Mouse (Mus musculus): ENCODE results near the gene Iqcf5. TPM values are rescaled to one million over a fixed set of nuclear protein-coding genes. Genes with fewer than 3 reads are reported as not detected.

The Iqcf5 gene
- polyA plus RNA-seq, 1 experiment, result not detected

DNA sequence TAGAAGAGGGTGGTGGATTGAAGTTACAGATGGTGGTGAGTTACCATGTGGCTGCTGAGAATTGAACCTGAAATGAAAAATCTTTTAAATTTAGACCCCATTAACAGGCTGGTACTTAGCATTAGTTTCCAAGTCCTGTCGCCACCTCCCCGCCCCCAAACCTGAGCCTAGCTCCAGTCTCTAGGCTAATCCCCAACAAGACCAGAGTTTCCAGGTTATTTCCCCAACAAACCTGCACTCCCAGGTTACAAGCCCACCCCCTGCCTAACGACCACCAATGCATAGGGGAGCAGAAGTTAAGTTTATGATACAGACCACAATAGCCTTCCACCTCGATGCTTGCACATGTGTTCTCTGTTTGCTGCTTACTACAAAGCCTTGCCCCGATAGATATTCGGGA, 807 bp upstream of the Iqcf5 start:
- TF ChIP-seq GATA1 (IDR thresholded peaks at IDR 0.05; ENCODE audit: low read length), result no peak

DNA sequence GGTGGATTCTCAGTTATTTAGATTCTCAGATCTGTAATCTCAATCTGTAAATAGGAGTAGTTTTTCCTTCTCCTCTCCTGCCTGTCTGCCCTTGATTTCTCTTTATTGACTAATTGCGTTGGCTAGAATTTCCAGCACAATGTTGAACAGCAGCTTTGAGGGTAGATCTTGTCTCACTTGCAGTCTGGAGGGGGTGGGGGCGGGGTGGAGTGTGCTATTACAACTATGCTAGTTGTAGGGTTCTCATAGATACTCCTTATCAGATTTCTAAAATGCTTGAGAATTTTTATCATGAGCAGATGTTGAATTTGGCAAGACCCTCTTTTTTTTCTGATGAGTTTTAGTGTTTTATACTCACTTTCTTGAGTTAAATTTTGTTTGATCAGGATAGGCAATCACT, 5.1 kb downstream of the Iqcf5 start:
- TF ChIP-seq GATA1 (IDR thresholded peaks at IDR 0.05; ENCODE audit: low read length), result no peak

DNA sequence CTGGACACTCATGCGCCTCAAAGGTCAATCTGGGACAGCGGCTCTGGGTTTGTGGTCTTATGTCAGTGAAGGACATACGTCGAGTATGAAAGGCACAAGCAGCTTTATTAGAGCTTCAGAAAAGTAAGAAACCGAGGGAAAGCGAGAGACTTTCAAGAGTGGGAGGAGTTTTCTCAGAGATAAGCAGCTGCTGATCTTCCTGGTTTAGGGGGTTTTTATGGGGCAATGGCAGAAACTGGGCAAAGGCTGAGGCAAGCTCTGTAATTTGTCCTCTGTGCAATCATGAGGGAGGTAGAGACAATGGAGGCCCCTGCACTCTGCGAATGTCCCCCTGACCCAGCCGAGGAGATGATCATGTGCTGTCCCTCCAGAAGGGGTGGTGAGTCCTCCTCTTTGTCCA, 5.5 kb downstream of the Iqcf5 start:
- no peak for TF ChIP-seq GATA1 (IDR thresholded peaks at IDR 0.05; ENCODE audit: low read length)

DNA sequence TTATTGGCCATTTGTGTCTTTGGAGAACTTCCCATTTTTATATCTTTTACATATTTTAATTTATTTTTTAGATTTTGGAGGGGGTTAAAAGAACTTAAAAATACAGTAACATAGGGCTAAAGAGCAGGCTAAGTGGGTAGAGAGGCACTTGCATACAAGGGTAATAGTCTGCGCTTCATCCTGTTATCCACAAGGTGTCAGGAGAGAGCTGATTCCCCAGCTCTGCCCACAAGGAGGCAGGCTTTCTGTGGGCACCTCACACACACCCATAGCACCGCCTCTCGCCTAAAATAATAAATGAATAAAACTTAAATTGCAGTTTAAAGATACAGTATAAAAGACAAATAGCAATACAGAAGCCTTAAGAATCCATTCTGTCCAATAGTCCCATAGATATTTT, 17.5 kb downstream of the Iqcf5 start:
- TF ChIP-seq GATA1 (IDR thresholded peaks at IDR 0.05; ENCODE audit: low read length), result no peak

DNA sequence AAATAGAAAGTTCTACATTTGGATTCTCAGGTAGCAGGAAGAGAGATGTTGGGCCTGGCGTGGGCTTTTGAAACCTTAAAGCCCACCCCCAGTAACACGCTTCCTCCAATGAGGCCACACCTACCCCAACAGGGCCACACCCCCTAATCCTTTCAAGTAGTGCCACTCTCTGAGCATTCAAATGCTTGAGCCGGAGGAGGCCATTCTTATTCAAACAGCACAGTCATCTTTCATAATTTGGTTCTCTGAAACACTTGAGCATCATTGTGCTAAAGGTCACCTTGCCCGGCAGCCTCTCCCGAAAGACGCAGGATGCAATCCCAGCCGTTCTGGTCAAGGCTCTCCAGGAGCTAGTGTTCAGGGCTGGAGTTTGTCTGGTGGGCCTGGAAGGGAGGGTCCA, 19.9 kb downstream of the Iqcf5 start:
- no peak for TF ChIP-seq GATA1 (IDR thresholded peaks at IDR 0.05; ENCODE audit: low read length)

DNA sequence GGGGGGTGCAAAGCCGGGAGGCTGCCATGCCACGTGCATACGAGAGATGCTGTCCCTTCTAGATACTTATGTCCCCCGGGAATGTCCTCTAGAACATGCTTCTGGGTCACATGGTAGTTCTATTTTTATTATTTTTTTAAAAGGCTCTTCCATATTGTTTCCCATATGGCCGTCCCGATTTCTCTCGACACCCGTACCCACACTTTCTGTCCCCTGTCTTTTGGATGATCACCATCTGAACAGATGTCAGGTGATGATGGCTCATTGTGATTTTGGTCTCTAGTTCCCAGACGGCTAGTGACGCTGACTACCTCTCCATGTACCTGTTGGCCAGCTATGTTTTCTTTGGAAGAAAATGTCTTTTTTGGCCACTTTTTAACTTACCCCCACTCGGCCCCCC, 20.6 kb downstream of the Iqcf5 start:
- no peak for TF ChIP-seq GATA1 (IDR thresholded peaks at IDR 0.05; ENCODE audit: low read length)

DNA sequence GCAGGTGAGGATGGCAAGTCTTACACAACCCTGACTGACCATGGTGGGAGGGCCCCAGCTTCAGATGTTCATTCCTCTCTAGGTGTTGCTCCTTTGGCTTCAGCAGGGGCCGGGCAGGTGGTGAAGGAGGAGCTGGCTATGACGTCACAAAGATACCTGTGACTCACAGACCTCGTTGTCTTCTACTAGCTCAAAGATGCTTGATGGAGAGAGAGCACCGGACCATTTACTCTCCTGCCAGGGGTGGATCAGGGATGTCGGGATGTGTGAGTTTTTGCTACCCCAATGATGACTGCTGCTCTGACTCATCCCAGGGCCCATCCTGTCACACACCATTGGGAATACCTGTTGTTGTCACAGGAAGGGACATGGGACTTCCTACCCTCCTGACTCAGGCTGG, 47.2 kb downstream of the Iqcf5 start, which contains the start of gene Iqcf3:
TSS of gene Iqcf3 (minus strand) at position 101 of the 400 bp plus-strand sequence.
- TF ChIP-seq GATA1 (IDR thresholded peaks at IDR 0.05; ENCODE audit: low read length), result no peak

DNA sequence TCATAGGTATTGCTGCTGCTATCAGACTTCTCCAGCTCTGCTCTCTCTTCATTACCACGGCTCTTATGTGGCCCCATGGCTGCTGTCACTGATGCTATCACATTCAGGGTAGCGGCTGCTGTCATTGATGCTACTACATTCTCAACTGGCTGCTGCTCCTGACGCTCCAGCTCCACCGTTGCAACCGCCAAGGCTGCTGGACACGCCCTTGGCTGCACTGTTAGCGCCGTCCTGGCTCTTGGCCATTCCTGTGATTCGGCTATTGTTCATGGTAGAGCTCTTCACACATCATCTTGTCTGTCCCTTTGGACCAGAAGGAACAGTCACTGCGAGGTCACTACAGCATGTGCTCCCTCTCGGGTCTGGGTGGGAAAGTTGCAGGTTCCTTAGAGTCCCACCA, 47.9 kb downstream of the Iqcf5 start:
- TF ChIP-seq GATA1 (IDR thresholded peaks at IDR 0.05; ENCODE audit: low read length), result no peak

DNA sequence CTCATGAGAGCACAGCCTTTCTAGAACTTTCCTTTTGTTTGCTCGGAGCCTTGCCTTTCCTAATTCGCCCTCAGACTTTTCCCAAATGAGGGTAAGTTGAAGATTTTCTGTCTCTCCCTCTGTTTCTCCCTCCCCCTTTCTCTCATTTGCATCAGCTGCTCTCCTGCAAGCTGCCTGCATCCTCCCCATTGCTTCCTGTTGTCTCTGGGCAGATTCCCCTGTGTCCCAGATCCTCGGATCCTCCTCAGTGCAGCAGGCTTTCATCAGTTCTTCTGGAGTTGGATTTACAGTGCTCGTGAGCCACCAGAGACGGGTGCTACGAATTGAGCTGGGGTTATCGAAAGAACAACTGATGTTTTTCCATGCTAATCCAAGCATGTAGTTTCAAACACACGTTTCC, 49.7 kb downstream of the Iqcf5 start:
- no peak for TF ChIP-seq GATA1 (IDR thresholded peaks at IDR 0.05; ENCODE audit: low read length)

Other genes with a start within 250 kb of the Iqcf5 start
- gene Poc1a, start 233.5 kb upstream of the Iqcf5 start, polyA plus RNA-seq (2012), result 9.9 and 20.0 TPM in 2 replicates
- gene Dusp7, start 145.9 kb upstream of the Iqcf5 start, polyA plus RNA-seq (2012), result 15.7 and 17.4 TPM in 2 replicates
- 40.2 and 40.6 TPM in 2 replicates for gene Rpl29, start 85.1 kb upstream of the Iqcf5 start, polyA plus RNA-seq (2012)
- 15.0 and 24.3 TPM in 2 replicates for gene Acy1, start 76.3 kb upstream of the Iqcf5 start, polyA plus RNA-seq (2012)
- gene Abhd14b, start 67.1 kb upstream of the Iqcf5 start, polyA plus RNA-seq (2012), result 1.1 and 1.5 TPM in 2 replicates
- 13.6 and 24.5 TPM in 2 replicates for gene Abhd14a, start 66.9 kb upstream of the Iqcf5 start, polyA plus RNA-seq (2012)
- gene Pcbp4, start 61.3 kb upstream of the Iqcf5 start, polyA plus RNA-seq (2012), result 17.6 and 22.6 TPM in 2 replicates
- gene Gpr62, start 48.6 kb upstream of the Iqcf5 start, polyA plus RNA-seq (2012), result not detected in 2 replicates
- 440 and 496 TPM in 2 replicates for gene Rrp9, start 38.6 kb upstream of the Iqcf5 start, polyA plus RNA-seq (2012)
- gene Parp3, start 37.6 kb upstream of the Iqcf5 start, polyA plus RNA-seq (2012), result 1.2 and 1.3 TPM in 2 replicates
- not detected in 2 replicates for gene Iqcf1, start 14.6 kb upstream of the Iqcf5 start, polyA plus RNA-seq (2012)
- not detected in 2 replicates for gene Iqcf3, start 47.1 kb downstream of the Iqcf5 start, polyA plus RNA-seq (2012)
- not detected in 2 replicates for gene Iqcf4, start 56.4 kb downstream of the Iqcf5 start, polyA plus RNA-seq (2012)
- gene Iqcf6, start 112.0 kb downstream of the Iqcf5 start, polyA plus RNA-seq (2012), result not detected in 2 replicates
- gene Grm2, start 141.5 kb downstream of the Iqcf5 start, polyA plus RNA-seq (2012), result not detected in 2 replicates
- 47.2 and 52.5 TPM in 2 replicates for gene Tex264, start 171.4 kb downstream of the Iqcf5 start, polyA plus RNA-seq (2012)